Mouse (Mus musculus): Measurements from ENCODE around the gene Ipo4. TPM values are rescaled to one million over a fixed set of nuclear protein-coding genes. Genes with fewer than 3 reads are reported as not detected.

Gene Ipo4
- 10 to 100 TPM; 10.7 to 12.2 TPM for total RNA-seq (2023)

GRCm38 (mm10) chr14:55635523-55636007 is at the start of gene Ipo4:
TSS of gene Ipo4 (minus strand) at chr14:55635957.

GRCm38 (mm10) chr14:55681160-55682117 is 45.7 kb upstream of the Ipo4 start, which contains the start of gene Tinf2:
TSS of gene Tinf2 (minus strand) at chr14:55681820.

GRCm38 (mm10) chr14:55671833-55672740 is 36.3 kb upstream of the Ipo4 start, which contains the start of the genes Gmpr2 and Nedd8:
TSS of gene Gmpr2 (plus strand) at chr14:55671941.
TSS of gene Nedd8 (minus strand) at chr14:55672124.

GRCm38 (mm10) chr14:55659960-55660573 is 24.3 kb upstream of the Ipo4 start, which contains the start of gene Mdp1:
TSS of gene Mdp1 (minus strand) at chr14:55660508.

GRCm38 (mm10) chr14:55649884-55650283 is 14.1 kb upstream of the Ipo4 start, which contains the start of gene Tssk4:
TSS of gene Tssk4 (plus strand) at chr14:55650184.

GRCm38 (mm10) chr14:55643060-55643907 is 7.5 kb upstream of the Ipo4 start, which contains the start of gene Tm9sf1:
TSS of gene Tm9sf1 (minus strand) at chr14:55643806.

GRCm38 (mm10) chr14:55637795-55638194 is 2.0 kb upstream of the Ipo4 start, which contains the start of gene Gm49378:
TSS of gene Gm49378 (minus strand) at chr14:55637895.

GRCm38 (mm10) chr14:55617822-55618221 is 17.9 kb downstream of the Ipo4 start, which contains the start of gene Rec8:
TSS of gene Rec8 (plus strand) at chr14:55618037.

GRCm38 (mm10) chr14:55603271-55603632 is 32.5 kb downstream of the Ipo4 start, which contains the start of gene Irf9:
TSS of gene Irf9 (plus strand) at chr14:55603571.

GRCm38 (mm10) chr14:55591331-55591891 is 44.3 kb downstream of the Ipo4 start, which contains the start of gene Rnf31:
TSS of gene Rnf31 (plus strand) at chr14:55591708.

GRCm38 (mm10) chr14:55590748-55591330 is 44.9 kb downstream of the Ipo4 start, which contains the start of gene Psme2:
TSS of gene Psme2 (minus strand) at chr14:55591113.

GRCm38 (mm10) chr14:55584702-55585565 is 50.8 kb downstream of the Ipo4 start, which contains the start of gene Emc9:
TSS of gene Emc9 (minus strand) at chr14:55585302.

GRCm38 (mm10) chr14:55577871-55578667 is 57.7 kb downstream of the Ipo4 start, which contains the start of gene Psme1:
TSS of gene Psme1 (plus strand) at chr14:55578123.

Other genes with a start within 250 kb of the Ipo4 start
- 10 to 100 TPM; 16.0 to 20.8 TPM for gene Dhrs4, start 157.2 kb downstream of the Ipo4 start, total RNA-seq (2023)
- under 1 TPM; 0.22 to 0.42 TPM for gene Carmil3, start 145.3 kb downstream of the Ipo4 start, total RNA-seq (2023)
- gene Cpne6, start 125.5 kb downstream of the Ipo4 start, total RNA-seq (2023), result not detected
- not detected for gene Nrl, start 111.0 kb downstream of the Ipo4 start, total RNA-seq (2023)
- gene Pck2, start 95.7 kb downstream of the Ipo4 start, total RNA-seq (2023), result 10 to 100 TPM; 25.2 to 30.4 TPM
- gene Dcaf11, start 76.0 kb downstream of the Ipo4 start, total RNA-seq (2023), result 10 to 100 TPM; 51.8 to 54.8 TPM
- 1 to 10 TPM; 1.9 to 3.3 TPM for gene A730061H03Rik, start 75.6 kb downstream of the Ipo4 start, total RNA-seq (2023)
- gene Fitm1, start 60.3 kb downstream of the Ipo4 start, total RNA-seq (2023), result not detected
- 100 to 1,000 TPM; 138 to 143 TPM for gene Psme1, start 57.8 kb downstream of the Ipo4 start, total RNA-seq (2023)
- 1 to 10 TPM; 4.4 to 5.9 TPM for gene Emc9, start 50.7 kb downstream of the Ipo4 start, total RNA-seq (2023)
- 100 to 1,000 TPM; 180 to 210 TPM for gene Psme2, start 44.8 kb downstream of the Ipo4 start, total RNA-seq (2023)
- gene Rnf31, start 44.2 kb downstream of the Ipo4 start, total RNA-seq (2023), result 10 to 100 TPM; 57.6 to 74.7 TPM
- gene Irf9, start 32.4 kb downstream of the Ipo4 start, total RNA-seq (2023), result 10 to 100 TPM; 42.3 to 50.1 TPM
- gene Rec8, start 17.9 kb downstream of the Ipo4 start, total RNA-seq (2023), result 1 to 10 TPM in 1 of 2 experiments, not detected in 1; 1.3 TPM
- 1 to 10 TPM in 1 of 2 experiments, under 1 TPM in 1; 0.79 to 2.4 TPM for gene Gm49378, start 1.9 kb upstream of the Ipo4 start, total RNA-seq (2023)
- gene Tm9sf1, start 7.8 kb upstream of the Ipo4 start, total RNA-seq (2023), result 10 to 100 TPM; 34.3 to 37.8 TPM
- gene Tssk4, start 14.2 kb upstream of the Ipo4 start, total RNA-seq (2023), result 1 to 10 TPM; 1.6 to 2.0 TPM
- gene Mdp1, start 24.6 kb upstream of the Ipo4 start, total RNA-seq (2023), result 10 to 100 TPM; 13.2 to 13.9 TPM
- 10 to 100 TPM; 15.8 to 16.6 TPM for gene Gmpr2, start 36.0 kb upstream of the Ipo4 start, total RNA-seq (2023)
- gene Nedd8, start 36.2 kb upstream of the Ipo4 start, total RNA-seq (2023), result 100 to 1,000 TPM; 154 to 173 TPM
- gene Tinf2, start 45.9 kb upstream of the Ipo4 start, total RNA-seq (2023), result 10 to 100 TPM; 53.2 to 64.0 TPM
- gene Tgm1, start 78.0 kb upstream of the Ipo4 start, total RNA-seq (2023), result 1 to 10 TPM in 1 of 2 experiments, under 1 TPM in 1; 0.71 to 1.4 TPM
- 10 to 100 TPM; 23.8 to 27.4 TPM for gene Rabggta, start 86.3 kb upstream of the Ipo4 start, total RNA-seq (2023)
- 10 to 100 TPM; 53.1 to 63.6 TPM for gene Dhrs1, start 109.7 kb upstream of the Ipo4 start, total RNA-seq (2023)
- 10 to 100 TPM; 19.3 to 28.9 TPM for gene Nop9, start 109.7 kb upstream of the Ipo4 start, total RNA-seq (2023)
- under 1 TPM in 1 of 2 experiments, not detected in 1; 0.53 TPM for gene Cideb, start 122.5 kb upstream of the Ipo4 start, total RNA-seq (2023)
- under 1 TPM; 0.79 to 0.84 TPM for gene Ltb4r2, start 125.5 kb upstream of the Ipo4 start, total RNA-seq (2023)
- 100 to 1,000 TPM; 203 to 224 TPM for gene Ltb4r1, start 130.0 kb upstream of the Ipo4 start, total RNA-seq (2023)
- gene Adcy4, start 148.1 kb upstream of the Ipo4 start, total RNA-seq (2023), result under 1 TPM; 0.36 to 0.51 TPM
- 10 to 100 TPM; 29.1 to 40.3 TPM for gene Ripk3, start 152.9 kb upstream of the Ipo4 start, total RNA-seq (2023)
- not detected for gene Nfatc4, start 187.2 kb upstream of the Ipo4 start, total RNA-seq (2023)
- gene Nynrin, start 218.1 kb upstream of the Ipo4 start, total RNA-seq (2023), result 1 to 10 TPM; 2.3 to 2.8 TPM
- gene Cbln3, start 248.4 kb upstream of the Ipo4 start, total RNA-seq (2023), result under 1 TPM; 0.47 to 0.68 TPM
- 10 to 100 TPM; 79.3 to 82.3 TPM for gene Khnyn, start 249.0 kb upstream of the Ipo4 start, total RNA-seq (2023)